Mouse (Mus musculus): ENCODE data around the gene Gstt1. TPM values are rescaled to one million over a fixed set of nuclear protein-coding genes. Genes with fewer than 3 reads are reported as not detected.

Gstt1 gene
- total and polyA plus RNA-seq, 3 experiments, result 1.3 to 3.8 TPM; not detected in 1

- no peak overlapping the region for H3K4me3 ChIP-seq (ENCODE audit: control insufficient read depth in 1 of 2, insufficient read depth in 1 of 2, low read depth in 2 of 2, low read length in 2 of 2)
- TF ChIP-seq ZMIZ1 (IDR thresholded peaks at IDR 0.05; ENCODE audit: low read depth, low read length) (no peak), MYB (IDR thresholded peaks at IDR 0.05; ENCODE audit: low read depth, low read length) (no peak), NELFE (IDR thresholded peaks at IDR 0.05; ENCODE audit: low read depth, low read length) (no peak), ZNF384 (IDR thresholded peaks at IDR 0.05; ENCODE audit: low read depth, low read length) (no peak), SMC3 (IDR thresholded peaks at IDR 0.05; ENCODE audit: low read depth, low read length) (no peak), POLR2AphosphoS2 (IDR thresholded peaks at IDR 0.05; ENCODE audit: low read length) (no peak), UBTF (IDR thresholded peaks at IDR 0.05; ENCODE audit: borderline replicate concordance, insufficient read depth, low read depth, low read length) (no peak), KAT2A (conservative IDR thresholded peaks at IDR 0.05; ENCODE audit: low read depth, low read length) (no peak), MAFK (IDR thresholded peaks at IDR 0.05; ENCODE audit: borderline replicate concordance, low read depth, low read length) (no peak), USF2 (IDR thresholded peaks at IDR 0.05; ENCODE audit: borderline replicate concordance in 1 of 2, insufficient read depth in 1 of 2, low read depth in 1 of 2, low read length in 2 of 2) (no peak), POLR2AphosphoS5 (IDR thresholded peaks at IDR 0.05; ENCODE audit: borderline replicate concordance, low read depth, low read length) (no peak)
- no peak overlapping the region for H3K9ac ChIP-seq (ENCODE audit: control insufficient read depth, low read depth, low read length, poor library complexity, severe bottlenecking)
- no peak for DNase-seq (ENCODE audit: low read depth, low spot score)
- H3K36me3 ChIP-seq (ENCODE audit: control insufficient read depth in 1 of 2, insufficient read depth in 2 of 2, low read length in 2 of 2), result no peaks in the 10 kb centered on the region
- peaks cover 0 to 4% of the 10 kb centered on the region in 2 experiments; a peak in 1 of 4 replicates for H3K4me1 ChIP-seq (ENCODE audit: control insufficient read depth in 1 of 2, insufficient read depth in 2 of 2, low read length in 2 of 2)
- H3K27me3 ChIP-seq (ENCODE audit: control insufficient read depth in 1 of 2, insufficient read depth in 2 of 2, low read length in 2 of 2), result peaks cover 3% of the 10 kb centered on the region in 2 experiments; a peak in 3 of 4 replicates
- no peaks in the 10 kb centered on the region for H3K79me2 ChIP-seq (ENCODE audit: control insufficient read depth, insufficient read depth, low read length, poor library complexity)
- H3K27ac ChIP-seq (ENCODE audit: control insufficient read depth, low read depth, low read length), result no peak overlapping the region
- no peaks in the 10 kb centered on the region for H3K9me3 ChIP-seq (replicated peaks; ENCODE audit: insufficient read depth, low read length)
Observed at GRCm38 (mm10) chr10:75789841-75790240, 8.5 kb downstream of the Gstt1 start.

DNA sequence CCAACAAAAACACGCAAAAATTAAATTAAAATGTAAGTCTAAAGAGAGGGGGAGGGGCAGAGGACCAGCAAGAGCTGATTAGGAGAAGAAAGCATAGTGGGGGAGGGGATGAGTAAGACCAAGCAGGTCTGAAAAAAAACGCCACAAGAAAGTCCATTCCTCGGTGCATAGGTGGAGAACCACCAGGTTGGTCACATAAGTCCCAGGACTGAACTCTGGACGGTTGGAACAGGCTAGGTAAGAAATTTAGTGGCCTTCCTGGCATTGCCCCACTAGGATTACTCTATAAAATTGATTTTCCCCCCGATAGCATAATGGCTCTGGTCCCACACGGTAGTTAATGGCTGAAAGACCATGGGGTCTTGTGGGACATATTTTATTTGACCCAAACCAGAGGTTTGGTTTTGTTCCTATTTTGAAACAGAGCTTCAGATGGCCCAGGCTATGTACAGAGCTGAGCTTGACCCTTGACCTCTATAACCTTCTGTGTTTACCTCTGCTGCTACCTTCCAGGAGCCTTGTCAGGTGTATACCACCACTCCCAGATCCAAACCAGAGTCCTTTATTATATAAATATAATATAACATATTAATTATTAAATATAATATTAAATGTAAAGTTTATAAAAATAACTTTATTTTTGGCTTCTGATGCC, 9.2 kb downstream of the Gstt1 start:
- no peaks in the 10 kb centered on the region for H3K36me3 ChIP-seq (ENCODE audit: control insufficient read depth in 1 of 2, insufficient read depth in 2 of 2, low read length in 2 of 2)
- H3K4me3 ChIP-seq (ENCODE audit: control insufficient read depth in 1 of 2, insufficient read depth in 1 of 2, low read depth in 2 of 2, low read length in 2 of 2), result no peak overlapping the region
- H3K27ac ChIP-seq (ENCODE audit: control insufficient read depth, low read depth, low read length), result no peak overlapping the region
- DNase-seq (ENCODE audit: low read depth, low spot score), result no peak
- H3K79me2 ChIP-seq (ENCODE audit: control insufficient read depth, insufficient read depth, low read length, poor library complexity), result no peaks in the 10 kb centered on the region
- no peaks in the 10 kb centered on the region for H3K9me3 ChIP-seq (replicated peaks; ENCODE audit: insufficient read depth, low read length)
- no peak overlapping the region for H3K9ac ChIP-seq (ENCODE audit: control insufficient read depth, low read depth, low read length, poor library complexity, severe bottlenecking)
- peaks cover 3% of the 10 kb centered on the region in 2 experiments; a peak in 3 of 4 replicates for H3K27me3 ChIP-seq (ENCODE audit: control insufficient read depth in 1 of 2, insufficient read depth in 2 of 2, low read length in 2 of 2)
- TF ChIP-seq GATA1 (IDR thresholded peaks at IDR 0.05; ENCODE audit: low read depth, low read length) (no peak), TCF12 (IDR thresholded peaks at IDR 0.05; ENCODE audit: low read depth, low read length) (no peak), NRF1 (IDR thresholded peaks at IDR 0.05; ENCODE audit: insufficient read depth, low read depth, low read length, poor library complexity, severe bottlenecking) (no peak), MYC (IDR thresholded peaks at IDR 0.05; ENCODE audit: low read depth, low read length) (no peak), POLR2AphosphoS2 (IDR thresholded peaks at IDR 0.05; ENCODE audit: low read length) (no peak)
- peaks cover 0 to under 1% of the 10 kb centered on the region in 2 experiments; a peak in 1 of 4 replicates for H3K4me1 ChIP-seq (ENCODE audit: control insufficient read depth in 1 of 2, insufficient read depth in 2 of 2, low read length in 2 of 2)

All from MEL (cell line).